Mouse (Mus musculus): ENCODE measurements around the gene Capzb.
A peak's percentile ranks its signal among the peaks of the same experiment; 100 is the strongest.

The Capzb gene

DNA sequence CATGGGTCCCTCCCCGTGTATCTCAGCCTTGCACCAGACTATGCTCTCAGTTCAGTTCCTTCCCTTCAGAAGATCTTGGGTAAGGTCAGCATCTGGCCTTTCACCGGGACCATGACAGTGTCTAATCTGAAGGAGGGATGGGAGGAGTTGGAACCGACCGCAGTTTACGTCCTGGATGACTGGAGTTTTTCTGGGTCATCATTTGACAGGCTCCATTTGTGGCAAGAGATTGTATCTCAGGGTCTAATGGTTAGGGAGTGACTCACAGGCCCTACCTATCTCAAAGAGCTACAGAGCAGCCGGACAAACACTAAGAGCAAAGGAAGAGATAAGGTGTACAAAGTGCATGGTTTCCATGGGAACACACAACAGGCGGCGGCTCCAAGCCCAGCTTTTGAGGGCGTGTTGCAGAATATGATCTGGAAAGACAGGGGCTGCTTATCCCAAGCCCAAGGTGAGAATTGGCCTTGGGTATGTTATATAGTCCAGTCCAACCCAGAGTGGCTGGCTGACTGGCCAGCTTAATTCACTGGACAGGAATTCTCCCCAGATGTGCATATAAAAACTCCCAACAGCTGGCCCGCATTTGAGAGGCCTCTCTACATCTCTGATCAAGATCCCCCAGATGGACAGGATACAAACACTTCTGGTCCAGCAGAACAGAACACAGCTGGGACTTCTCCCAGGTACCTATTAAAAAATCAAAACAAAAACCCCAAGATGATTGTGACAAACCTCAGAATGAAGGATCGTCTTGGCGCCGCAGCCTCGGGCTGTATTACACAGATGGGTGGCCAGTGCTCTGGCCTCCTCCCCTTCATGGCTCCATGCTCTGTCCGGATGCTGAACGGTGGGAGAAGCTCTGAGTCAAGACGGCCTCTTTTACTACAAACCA lies 12.7 kb upstream of the Capzb start:
- DNase-seq, result no peak

DNA sequence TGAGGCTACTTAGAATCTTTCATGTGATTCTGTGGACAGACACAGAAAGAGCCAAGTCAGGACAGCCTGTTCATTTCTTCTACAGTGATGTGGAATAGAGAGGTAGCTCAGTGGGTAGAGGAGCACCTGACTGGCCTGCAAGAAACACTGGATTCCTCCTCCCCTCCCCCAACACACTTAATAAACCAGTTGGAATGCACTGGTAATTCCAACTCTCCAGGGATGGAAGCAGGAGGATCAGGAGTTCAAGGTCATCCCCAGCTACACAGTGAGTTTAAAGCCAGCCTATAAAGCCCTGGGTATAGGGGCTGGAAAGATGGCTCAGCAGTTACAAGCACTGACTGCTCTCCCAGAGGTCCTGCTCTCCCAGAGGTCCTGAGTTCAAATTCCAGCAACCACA lies 10.2 kb upstream of the Capzb start:
- no peak for DNase-seq

DNA sequence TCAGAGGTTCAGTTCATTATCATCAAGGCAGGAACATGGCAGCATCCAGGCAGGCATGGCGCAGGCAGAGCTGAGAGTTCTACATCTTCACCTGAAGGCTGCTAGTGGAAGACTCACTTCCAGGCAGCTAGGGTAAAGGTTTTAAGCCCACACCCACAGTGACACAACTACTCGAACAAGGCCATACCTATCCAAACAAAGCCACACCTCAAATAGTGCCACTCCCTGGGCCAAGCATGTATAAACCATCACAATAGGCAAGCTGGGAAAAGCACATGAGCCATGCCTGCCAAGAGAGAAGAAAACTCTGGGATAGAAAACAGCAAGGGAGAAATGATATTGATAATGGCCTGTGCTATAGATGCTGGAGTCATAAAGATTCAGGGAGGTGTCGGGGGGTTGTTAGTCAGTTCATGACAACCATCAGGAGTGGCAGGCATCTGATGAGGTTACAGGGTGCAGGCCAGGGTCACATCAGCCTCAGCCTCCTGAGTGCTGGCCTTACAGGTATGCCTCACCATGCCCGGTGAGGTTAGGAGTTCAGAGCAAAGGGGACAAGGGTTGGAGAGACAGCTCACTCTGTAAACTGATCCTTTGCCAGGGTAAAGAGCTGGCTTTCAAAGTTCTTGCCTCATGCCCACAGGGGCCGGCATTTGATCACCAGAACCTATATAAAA lies 6.8 kb upstream of the Capzb start:
- DNase-seq, result no peak

DNA sequence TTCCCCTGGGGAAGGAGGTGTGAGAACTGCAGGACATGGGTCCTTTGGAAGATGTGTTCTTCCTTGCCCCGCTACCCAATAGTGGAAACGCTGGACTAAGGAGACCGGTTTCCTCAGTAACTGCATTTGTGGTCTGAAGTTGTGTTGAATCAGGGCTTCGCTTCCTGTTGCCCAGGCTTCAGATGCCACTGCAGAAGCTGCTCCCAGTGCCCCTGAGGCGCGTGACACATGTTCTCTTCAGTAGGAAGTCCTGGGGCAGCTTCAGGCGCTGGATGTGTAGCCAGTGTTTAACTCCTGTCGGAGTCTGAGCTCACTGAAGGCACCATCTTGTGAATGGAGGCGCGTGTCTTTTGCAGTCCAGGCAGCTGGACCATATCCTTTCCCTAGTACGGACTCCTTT lies 4.8 kb upstream of the Capzb start:
- DNase-seq, result no peak

DNA sequence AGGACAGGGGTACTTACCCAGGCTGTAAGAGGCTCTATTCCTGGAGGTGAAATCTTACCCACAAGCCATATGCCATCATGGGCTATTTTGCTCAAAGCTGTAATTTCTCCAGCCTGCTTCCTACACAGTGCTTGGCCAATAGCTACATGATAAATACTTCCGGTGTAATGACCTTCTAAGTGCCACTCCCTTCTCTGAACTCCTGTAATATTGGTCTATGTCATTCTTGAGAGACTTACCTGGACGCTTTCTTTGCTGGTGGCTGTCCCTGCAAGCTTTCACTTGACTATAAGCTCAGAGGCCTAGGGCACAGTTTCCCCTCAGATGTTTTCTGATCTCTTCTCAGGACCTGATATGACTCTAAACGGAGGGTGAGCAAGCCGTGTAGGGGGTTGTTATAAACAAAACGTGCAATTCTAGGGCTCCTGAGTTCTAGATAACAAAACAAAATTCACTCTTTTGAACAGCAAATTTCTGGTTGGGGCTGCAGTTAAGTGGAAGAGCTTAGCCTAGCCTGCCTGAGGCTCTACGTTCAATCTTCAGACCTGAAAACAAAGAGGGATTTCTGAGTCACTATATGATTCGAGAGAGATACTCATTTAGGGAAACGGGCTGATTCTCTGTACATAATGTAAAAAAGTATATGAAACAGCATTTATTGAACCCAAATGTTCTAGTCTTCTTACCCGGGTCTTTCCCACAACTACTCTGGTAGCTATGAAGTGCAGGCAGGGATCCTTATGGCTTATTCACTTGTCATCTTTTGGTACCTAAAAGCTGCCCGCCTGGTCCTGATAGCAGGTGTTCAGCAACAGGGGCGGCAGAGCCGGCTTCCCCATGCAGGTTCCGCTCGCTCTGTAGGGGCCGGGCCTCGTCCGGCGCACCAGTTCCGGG lies 847 bp upstream of the Capzb start:
- DNase-seq, result no peak

DNA sequence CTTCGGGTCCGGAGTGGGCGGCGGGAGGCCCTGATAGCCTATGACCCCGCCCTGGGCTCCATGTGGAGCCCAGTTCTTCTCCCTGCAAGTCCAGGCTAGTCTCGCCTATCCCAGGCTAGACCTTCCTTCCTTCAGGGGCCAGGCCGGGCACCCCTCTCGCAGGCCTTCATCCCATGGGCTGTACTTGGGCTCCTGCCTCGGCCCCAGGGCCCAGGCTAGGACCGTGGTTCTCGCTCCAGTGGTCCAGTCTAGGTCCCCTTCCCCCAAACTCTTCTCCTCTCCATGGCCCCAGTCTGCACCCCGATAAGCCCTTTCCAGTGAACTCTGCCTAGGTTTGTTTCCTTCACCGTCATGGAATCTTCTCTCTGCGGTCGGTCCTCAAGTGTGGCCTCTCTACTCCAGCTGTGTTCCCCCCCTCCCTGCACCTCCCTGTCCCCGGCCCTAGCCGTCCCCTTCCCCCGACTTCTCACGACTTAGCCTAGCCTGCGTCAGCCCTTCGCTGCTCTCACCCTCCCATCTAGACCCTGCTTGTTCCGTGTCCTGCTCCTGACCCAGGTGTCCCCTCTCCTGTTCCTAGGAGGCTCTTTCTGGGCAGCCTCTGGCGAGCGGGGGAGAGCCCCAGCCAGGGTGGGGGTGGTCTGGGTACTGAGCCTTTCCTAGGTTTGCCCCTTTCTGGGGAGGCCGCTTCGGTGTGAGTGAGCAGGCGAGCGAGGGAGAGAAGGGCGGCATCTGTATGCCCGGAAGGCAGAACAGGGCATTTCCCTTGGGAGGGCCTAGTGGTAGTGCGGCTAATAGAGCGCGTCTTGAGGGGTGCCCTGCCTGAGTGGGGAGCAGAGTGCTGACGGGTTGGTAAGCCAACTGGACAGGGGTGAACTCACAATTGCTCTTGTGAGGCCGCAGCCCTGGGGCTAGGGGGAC lies 736 bp downstream of the Capzb start:
- DNase-seq, result no peak

DNA sequence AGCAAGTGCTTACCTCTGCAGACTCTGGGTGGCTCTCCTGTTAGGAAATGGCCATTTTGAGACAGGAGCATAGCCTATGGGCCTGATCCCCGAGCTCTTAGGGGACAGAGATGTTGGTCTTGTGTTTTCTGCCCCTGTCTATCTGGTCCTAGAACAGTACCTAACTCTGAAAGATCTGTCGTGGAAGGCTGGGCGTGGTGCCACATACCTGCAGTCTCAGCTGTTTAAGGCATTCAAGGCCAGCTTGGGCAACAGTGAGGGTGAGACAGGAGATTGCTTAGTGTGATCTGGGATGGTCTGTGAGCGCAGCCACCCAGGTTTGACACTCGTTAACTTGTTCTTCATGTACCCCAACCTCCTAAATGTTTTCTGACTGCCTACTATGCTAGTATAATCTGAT lies 2.4 kb downstream of the Capzb start:
- no peak for DNase-seq

DNA sequence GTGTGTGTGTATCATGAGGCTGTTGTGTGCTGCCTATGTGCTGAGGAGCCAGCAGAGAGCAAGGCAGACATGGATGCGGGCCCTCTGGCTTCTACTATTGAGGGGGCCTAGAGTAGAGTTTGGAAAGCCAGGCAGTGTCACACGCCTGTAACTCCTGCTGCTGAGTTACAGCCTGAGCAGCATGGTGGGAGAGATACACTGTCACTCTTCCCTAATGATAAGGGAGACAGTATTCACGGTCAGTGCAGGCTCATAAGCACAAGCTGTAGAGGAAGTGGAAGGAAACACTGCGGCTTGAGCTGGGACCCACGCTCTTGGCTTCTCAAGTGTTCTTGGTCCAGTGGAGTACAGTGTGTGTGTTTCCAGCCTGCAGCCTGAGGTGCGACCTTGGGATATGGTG lies 3.8 kb downstream of the Capzb start:
- DNase-seq, result no peak

DNA sequence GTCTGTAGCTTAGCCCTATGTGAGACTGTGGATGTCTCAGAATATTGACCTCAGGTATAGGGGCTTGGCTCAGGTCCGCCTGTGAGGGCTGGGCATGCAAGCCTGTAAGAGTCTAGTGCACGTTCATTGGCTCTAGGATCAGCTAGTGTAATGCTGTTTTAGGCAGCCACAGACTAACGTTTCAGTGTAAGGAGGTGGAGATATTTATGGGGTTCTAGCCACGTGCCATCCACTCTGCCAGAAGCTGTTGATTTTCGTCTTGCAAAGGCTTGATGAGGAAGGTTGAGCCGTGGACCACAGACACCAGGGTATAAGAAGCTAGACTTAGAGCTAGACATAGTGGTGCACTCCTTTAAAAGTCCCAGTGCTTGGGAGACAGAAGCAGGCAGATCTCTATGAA lies 4.2 kb downstream of the Capzb start:
- no peak for DNase-seq

DNA sequence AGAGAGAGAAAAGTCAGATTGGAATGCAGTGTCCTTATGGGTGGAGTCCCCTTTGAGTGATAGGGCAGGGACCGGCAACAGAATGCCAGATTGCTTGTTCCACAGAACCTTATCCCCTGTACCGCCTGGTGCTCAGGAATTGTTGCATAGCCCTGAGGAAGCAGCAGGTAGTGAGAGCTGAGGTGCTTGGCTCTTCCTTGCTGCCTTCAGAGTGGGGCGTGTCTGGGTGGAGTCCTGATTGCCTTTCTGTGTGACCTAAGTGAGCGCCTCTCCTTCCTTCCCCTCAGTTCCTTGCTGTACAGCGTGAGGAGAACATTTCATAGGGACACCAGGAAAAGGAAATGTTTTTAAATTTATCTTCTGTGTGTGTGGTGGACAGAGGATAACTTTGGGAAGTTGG lies 4.8 kb downstream of the Capzb start:
- DNase-seq, result no peak

DNA sequence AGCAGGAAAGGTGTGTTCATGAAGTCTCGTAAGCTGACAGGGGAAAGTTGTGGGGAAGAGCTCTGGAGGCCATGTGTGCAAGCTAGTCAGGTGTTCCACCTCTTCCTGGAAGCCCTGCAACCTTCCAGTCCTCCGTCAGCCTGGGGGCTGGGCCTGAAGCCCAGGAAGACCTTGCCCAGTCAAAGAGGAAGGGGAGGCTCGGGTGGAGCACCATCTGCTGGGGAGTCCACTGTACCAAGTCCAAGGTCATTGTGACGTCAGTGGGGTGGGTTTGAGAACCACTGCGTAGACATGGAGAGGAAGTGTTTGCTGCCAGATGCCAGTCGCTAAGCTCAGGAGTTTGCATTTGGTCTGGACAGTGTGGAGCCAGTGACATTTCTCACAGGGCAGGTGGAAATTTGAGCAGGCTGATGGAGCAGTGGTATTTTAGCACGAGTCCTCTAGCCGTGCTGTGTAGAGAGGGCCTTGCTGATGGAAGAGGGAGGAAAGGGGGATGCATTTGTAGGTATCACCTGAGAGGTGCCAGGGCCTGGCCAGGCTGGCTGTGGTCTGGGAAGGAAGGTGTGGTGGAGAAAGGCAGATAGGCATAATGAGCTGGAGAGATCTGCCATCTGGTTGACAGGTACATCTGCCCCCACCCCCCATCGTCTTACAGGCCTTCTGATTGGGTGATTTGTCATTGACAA lies 5.4 kb downstream of the Capzb start:
- DNase-seq, result peak; percentile 57

DNA sequence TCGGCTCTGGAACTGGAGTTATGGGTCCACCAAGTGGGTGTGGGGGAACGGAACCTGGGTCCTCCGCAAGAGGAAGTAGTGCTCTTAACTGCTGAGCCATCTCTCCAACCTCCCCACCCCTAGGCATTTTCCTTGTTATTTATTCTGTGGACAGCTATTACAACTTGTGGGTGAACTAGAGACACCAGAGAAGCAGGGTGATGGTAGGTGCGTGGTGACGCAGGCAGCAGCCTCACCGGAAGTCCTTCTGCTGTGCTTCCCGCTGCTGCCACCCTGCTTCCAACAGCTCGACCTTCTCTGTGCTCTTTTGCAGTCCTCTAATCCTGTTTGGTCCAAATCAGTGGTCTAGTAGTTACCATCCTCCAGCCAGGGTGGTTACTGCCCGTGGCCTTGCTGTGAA lies 6.4 kb downstream of the Capzb start:
- DNase-seq, result no peak

DNA sequence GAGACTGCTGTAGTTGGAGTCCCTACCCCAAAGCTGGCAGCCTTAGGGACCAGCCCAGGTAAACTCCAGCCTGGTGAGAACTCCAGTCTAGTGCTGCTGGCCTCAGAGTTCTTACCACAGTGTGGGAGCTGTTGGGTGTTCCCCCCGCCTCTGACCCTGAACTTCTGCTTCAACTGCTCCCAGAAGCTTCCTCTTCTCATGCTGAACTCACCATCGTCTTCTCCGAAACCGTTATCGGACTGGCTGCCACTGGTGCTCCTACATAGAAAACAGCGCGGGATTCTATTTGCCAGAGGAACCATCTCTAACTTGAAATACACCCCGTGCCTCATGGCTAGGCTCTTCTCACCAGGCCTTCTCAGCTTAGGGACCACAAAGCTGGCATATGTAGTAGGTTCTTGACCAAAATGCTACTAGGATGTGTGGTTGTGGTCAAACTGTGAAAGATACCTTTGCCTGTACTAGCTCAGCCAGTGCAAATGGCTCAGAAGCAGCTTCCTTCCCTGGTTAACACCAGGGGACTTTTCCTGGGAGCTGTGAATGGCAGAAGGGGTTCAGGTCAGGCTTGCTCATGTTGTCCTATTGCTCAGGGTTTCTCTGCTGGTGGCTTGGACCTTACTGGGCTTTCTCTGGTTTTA lies 7.1 kb downstream of the Capzb start:
- no peak for DNase-seq

DNA sequence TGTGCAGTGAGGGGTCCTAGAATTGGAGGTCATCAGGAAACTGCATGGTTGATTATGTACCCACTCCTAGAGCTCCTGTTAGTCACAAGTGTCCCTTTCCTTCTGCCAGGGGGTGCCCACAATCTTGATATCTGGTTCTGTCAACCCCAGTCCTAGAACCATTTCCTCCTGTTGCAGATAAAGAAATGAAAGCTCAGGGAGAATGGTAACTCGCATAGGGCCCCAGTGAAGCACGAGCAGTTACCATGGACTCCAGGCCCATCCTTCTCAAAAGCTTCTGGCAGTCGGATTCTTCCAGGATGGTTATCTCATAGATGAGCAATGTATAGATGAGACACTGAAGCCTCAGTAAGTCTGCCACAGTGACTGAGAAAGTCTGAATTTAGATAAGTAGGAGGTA lies 8.2 kb downstream of the Capzb start:
- DNase-seq, result no peak

DNA sequence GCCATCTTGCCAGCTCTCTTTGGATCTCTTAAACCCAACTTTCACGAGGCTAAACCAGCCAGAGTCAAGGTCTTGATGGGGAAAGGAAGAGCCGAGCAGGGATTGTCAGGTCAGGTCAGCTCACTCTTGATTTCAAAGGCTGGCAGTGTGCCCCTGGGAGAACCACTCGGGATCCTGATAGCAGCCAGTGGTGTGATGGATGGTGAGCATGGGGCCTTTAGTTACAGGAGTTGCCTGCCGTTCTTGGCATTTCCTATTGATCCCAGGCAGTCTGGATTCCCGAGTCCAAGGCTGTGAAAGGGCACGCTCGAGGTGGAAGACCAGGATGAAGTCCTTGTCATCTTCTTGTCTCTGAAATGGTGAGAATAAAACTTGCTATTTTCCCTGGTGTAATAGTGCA lies 9.9 kb downstream of the Capzb start:
- no peak for DNase-seq

DNA sequence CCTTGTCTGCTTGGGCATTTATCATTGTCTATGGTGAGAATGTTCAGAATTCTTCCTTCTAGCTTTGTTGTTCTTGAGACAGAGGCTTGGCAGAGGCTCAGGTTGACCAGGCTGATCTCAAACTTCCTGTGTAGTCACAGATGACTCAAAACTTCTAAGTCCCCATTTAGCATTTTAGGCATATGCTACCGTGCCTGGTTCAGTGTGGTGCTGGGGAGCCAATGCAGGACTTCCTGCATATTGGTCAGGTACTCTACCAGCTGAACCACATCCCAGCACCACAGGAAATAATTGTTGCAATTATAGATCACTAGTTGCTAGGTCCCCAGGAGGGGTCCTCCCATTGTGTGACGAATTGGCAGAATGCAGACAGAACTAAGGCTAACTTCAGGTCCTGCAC lies 10.7 kb downstream of the Capzb start:
- DNase-seq, result no peak

DNA sequence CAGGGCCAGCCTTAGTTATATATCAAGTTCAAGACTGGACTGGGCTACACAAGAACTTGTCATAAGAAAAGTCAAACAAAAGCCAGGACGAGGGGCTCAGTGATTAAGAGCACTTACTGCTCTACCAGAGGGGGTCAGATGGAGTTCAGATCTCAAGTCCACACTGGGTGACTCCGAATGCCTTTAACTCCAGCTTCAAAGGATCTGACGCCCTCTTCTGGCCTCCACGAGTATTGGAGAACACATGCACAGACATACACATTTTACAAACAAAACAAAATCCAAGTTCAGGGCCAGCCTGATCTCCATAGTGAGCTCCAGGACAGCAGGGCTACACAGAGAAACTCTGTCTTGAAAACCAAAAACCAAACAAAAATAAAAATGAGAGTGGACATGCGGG lies 13.1 kb downstream of the Capzb start:
- no peak for DNase-seq

DNA sequence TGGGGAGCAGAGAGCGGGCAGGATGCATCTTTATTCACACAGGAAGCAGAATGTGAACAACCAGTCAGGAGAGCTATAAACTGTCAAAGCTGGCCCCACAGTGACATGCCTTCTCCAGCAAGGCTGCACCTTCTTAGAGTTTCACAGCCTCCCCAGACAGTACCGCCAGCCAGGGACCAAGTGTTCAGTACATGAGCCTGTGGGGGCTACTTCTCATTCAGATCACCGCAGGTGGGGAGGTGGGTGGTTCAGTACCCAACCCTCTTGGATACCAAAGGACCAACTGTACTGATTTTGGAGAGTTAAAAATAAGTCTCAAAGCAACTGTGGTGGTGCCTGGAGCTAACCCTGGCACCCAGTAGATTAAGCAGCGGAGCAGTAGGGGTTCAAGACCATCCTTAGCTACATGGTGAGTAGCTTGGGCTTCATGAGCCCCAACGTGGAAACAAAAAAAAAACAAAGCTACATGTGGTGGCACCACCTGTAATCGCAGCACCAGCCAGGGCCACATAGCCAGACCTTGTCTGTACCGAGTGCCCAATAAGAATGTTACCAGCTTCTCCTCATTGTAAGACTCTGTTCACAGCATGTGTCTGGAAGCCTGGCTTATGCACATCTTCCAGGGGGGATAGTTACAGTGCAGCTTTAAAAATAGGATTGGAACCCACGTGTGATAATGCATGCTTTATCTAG lies 13.8 kb downstream of the Capzb start:
- DNase-seq, result no peak

DNA sequence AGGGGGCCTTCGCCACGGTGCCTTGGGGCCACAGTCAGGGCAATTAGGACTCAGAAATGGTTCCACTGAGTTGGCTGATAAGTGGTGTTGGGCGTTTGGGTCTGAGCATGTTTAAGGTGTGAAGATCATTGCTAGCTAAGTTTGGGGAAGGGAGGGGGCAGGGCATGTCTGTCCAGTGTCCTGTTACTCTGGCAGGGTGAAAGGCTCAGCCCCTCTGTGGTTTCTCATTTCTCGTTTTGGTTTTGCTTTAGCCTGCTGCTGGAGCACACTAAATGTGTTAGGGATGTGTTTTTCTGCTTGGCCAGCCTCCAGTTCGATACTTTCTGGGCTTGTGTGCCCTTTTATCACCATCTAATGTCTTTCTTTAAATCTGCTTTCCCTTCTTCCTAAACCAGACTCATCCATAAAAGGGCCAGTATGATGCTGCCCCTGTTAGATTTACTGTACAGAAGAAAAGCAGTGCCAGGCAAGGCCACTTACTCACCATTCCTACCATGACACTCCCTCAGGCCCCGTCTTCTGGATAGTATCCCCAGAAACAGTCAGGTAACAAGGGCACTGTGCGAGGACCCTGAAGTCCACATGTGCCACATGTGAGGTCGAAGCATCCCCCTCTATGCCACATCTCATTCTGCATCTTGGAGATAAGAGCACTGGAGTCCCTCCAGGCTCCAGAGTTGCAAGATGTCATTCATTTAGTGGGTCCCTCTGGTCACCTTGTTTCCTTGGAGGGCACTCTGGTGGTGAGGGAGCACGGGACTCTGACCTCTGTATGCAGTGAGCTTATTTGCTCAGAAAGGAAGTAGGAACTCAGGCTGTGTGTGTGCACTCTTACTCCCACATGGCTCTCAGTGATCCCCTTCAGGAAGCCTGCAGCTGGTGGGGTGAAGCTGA lies 15.8 kb downstream of the Capzb start:
- DNase-seq, result no peak
